Mouse (Mus musculus): ENCODE data around the gene Arl4c. TPM values are rescaled to one million over a fixed set of nuclear protein-coding genes. Genes with fewer than 3 reads are reported as not detected.
A peak's percentile ranks its signal among the peaks of the same experiment; 100 is the strongest.

Arl4c gene
- total RNA-seq, 4 experiments from 2014 or later, result 17.6 to 19.9 (median 18.2) TPM

GRCm38 (mm10) chr1:88700961-88701861 is 810 bp downstream of the Arl4c start:
- DNase-seq, result peak; percentile 25

GRCm38 (mm10) chr1:88699856-88700791 is 1.9 kb downstream of the Arl4c start:
- DNase-seq, result no peak

- DNase-seq, result no peak
These were observed 2.6 kb downstream of the Arl4c start for GRCm38 (mm10) chr1:88699401-88699800.

GRCm38 (mm10) chr1:88698926-88699325 is 3.1 kb downstream of the Arl4c start:
- DNase-seq, result no peak

DNA sequence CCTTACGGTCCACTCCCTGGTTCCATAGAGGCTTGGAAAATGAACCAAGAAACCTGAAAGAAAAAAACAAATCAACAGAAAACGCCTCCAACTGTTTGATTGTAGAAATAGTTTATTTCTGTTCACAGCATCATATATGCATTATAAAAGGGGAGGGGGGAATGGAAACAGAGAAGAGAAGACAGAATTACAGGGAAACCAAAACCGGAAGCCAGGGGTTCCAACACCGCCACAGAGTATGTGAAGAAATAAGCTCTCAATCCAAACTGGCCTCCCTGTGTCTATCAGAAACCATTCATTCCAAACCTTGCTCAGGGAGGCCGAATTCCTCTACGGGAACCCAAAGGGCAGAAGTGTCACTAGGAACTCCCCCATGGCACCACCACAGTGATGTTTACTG is 3.9 kb downstream of the Arl4c start:
- DNase-seq, result no peak

DNA sequence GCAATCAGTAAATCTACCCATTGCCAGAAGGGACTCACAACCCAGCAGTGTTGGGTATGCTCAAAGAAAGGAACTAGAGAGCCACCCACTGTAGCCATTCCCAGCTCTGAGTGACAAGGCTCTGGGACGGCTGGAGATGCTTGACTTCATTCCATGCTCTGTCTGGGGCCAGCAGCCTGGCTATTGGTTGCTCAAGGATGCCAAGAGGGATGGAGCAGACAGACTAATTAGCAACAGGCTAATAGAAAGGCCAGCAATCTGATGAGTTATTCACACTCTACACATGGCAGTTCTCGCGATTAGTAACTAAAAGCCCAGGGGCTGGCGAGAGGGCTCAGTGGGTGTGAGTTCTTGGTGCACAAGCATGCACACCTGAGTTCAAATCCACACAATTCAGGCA is 5.6 kb downstream of the Arl4c start:
- DNase-seq, result no peak

- DNase-seq, result no peak
These were observed 7.7 kb downstream of the Arl4c start for GRCm38 (mm10) chr1:88694353-88694752.

- DNase-seq, result no peak
These were observed 9.7 kb downstream of the Arl4c start for GRCm38 (mm10) chr1:88692293-88692827.

DNA sequence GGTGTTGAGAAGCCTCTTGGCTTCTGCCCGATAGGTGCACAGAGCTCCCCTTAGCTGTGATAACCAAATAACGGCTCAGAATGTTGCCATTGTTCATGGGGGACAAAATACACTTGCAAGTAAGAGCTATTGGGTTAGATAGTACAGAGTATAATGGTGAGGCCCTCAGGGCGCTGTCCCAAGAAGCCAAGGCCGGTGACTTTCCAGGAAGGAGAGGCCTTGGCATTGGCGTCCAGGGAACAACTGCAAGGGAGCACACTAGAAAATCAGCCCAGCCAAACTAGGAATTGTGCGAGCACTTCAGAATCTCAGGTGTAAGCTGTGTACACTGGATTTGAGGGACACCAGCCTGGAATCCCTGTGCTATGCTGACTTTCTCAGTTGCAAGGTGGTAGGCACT is 11.4 kb downstream of the Arl4c start:
- DNase-seq, result peak; percentile 63

DNA sequence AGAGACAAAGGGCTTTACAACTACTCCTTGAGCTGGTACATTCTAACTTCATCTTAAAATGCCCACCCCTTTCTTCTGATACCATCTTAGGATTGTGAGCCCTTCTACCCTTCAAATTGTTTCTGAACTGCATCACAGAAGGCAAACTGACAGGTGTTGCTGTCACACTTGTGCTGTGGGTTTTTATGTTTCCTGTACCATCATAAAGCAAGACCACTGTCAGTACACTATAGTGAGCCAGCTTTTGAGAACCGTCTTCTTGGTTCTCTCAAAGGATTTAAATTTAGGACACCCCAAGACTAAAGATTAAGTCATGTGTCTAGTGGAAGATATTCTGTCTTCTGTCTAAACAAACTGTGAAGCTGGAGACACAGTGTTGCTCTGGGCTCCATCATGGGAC is 17.3 kb downstream of the Arl4c start:
- DNase-seq, result no peak

GRCm38 (mm10) chr1:88681596-88681995 is 20.4 kb downstream of the Arl4c start:
- no peak for DNase-seq

- DNase-seq, result no peak
These were observed 21.2 kb downstream of the Arl4c start for GRCm38 (mm10) chr1:88680804-88681203.

DNA sequence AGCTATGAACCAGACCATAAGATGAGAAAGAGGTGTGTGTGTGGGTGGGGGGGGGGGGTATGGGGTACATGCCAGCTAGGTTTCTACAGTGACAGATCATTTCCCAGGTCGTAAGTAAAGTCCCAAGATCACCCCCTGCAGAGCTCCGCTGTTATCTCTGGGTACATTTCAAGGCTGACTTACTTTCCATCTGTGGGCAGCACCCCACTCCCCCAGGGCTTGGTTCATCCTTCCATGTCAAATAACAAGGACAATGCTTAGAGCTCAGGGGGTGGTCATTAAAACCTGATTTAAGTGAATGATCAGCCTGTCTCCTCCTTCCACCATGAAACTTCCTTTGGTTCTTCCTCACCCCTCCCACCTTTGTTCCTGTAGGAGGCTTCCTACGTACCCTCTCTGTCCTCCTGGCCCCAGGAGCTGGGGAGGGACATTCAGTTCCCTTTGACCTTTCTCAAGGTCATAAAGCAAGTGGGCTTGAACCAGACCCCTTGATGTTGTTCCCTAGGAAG is 23.7 kb downstream of the Arl4c start:
- no peak for DNase-seq

DNA sequence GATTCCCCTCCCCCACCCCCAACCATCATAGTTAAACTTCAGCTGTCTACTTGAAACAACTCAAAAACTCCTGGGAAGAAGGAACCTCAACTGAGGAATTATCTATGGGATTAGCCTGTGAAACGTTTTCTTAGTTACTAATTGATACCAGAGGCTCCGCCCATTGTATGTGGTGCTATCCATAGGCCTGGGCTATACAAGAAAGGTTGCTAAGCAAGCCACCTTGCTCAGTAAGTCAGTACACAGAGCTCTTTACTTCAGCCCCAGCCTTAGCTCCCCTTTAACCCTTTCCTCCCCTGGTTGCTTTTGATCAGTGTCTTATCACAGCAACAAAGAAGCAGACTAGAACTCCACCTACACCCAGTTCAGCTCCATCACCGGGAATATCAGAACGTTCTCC is 31.2 kb downstream of the Arl4c start:
- no peak for DNase-seq

- DNase-seq, result no peak
These were observed 32.9 kb downstream of the Arl4c start for GRCm38 (mm10) chr1:88668846-88669810.

- DNase-seq, result no peak
These were observed 33.7 kb downstream of the Arl4c start for GRCm38 (mm10) chr1:88668353-88668752.

DNA sequence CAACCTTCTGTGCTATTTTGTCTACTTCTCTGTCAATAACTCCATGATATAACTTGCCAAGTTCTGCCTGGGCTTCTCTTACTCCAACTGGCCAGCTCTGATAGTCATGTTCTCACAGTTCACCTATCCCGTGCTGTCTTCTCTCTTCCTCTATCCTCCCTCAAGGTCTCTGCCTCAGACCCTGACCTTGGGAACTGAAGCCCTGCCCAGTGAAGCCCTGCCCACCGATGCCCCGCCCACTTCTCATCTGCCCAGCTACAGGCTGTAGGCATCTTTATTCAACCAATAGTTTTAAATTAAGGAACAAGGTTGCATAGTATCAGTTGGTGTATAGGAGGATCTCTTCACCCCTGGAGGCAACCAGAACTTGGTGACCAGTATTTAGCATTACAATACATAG is 37.4 kb downstream of the Arl4c start:
- DNase-seq, result no peak

DNA sequence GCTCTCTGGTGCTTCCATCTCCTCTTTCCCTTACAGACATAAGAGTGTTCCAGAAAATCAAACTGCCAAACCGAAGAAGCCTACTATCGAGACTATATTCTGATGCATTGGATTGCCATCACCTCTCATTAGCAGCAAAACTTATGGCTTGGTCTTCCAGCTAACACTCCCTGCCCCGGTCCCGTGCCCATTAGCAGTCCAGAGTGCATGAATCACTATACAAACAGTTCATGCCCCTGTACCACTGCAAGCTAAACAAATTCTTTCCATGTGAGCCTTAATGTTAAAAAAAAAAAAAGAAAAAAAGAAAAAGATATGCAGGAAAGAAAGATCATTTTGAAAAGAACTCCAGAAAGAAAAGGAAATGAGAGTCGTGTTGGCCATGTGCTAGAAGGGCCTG is 39.3 kb downstream of the Arl4c start:
- no peak for DNase-seq

GRCm38 (mm10) chr1:88661209-88661608 is 40.8 kb downstream of the Arl4c start:
- DNase-seq, result no peak

GRCm38 (mm10) chr1:88658290-88658857 is 43.6 kb downstream of the Arl4c start:
- DNase-seq, result no peak

DNA sequence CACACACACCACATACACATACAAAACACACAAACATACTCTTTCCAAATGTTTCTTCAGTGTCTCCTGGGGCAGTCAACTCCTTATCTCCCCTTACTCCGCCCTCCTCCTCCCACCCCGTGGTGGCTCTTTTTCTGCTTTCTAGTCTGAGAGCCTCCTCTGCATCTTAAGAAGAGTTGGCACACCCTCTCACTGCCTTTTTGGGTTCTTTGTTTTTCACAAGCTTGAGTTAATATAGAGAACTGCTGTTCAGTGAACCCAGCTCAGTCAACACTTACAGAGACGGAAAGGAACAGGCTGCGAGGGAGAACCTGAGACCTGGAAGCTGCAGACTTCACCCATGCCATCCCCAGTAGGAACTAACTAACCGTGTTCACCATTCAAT is 45.9 kb downstream of the Arl4c start:
- no peak for DNase-seq
